Mouse (Mus musculus): ENCODE results near the gene Phb. TPM values are rescaled to one million over a fixed set of nuclear protein-coding genes. Genes with fewer than 3 reads are reported as not detected.

Phb gene
- total and polyA plus RNA-seq, 2 experiments from 2014 or later, result 132 to 207 TPM

DNA sequence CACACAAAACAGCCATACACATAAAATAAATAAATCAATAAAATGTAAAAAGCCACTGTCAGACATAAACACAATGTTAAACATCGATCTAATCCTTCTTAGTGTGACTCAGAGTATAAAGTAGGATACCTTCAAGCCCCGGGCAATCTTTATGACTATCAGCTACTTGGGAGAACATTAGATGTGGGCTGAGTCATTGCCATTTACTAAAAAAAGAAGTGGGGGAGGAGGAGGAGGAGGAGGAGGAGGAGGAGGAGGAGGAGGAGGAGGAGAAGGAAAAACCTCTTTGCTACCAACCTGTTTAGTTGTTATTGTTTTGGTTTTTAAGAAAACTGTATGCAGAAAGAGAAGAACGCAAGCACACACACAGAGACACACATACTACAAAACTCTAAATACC lies 22.8 kb downstream of the Phb start:
- 93% methylated on average over 3 of the region's 3 CpGs for WGBS
- H3K27me3 ChIP-seq (ENCODE audit: insufficient read depth, low read length), result no peaks in the 10 kb centered on the region
- no peak overlapping the region for H3K4me2 ChIP-seq (ENCODE audit: low read depth, low read length, poor library complexity, severe bottlenecking)
- H3K9me3 ChIP-seq (ENCODE audit: low read length), result no peaks in the 10 kb centered on the region
- ATAC-seq (ENCODE audit: low FRiP score) (no peak), DNase-seq (ENCODE audit: low spot score) (no peak)
- no peaks in the 10 kb centered on the region for H3K4me1 ChIP-seq (ENCODE audit: insufficient read depth, low read length)
- H3K36me3 ChIP-seq (ENCODE audit: insufficient read depth, low read length), result no peaks in the 10 kb centered on the region
- H3K27ac ChIP-seq (ENCODE audit: low read depth, low read length), result no peak overlapping the region
- H3K9ac ChIP-seq (replicated peaks; ENCODE audit: low read length, poor library complexity, severe bottlenecking), result no peak overlapping the region
- no peak overlapping the region for H3K4me3 ChIP-seq (ENCODE audit: low read depth, low read length)
- no peak for TF ChIP-seq CTCF (IDR thresholded peaks at IDR 0.05)

DNA sequence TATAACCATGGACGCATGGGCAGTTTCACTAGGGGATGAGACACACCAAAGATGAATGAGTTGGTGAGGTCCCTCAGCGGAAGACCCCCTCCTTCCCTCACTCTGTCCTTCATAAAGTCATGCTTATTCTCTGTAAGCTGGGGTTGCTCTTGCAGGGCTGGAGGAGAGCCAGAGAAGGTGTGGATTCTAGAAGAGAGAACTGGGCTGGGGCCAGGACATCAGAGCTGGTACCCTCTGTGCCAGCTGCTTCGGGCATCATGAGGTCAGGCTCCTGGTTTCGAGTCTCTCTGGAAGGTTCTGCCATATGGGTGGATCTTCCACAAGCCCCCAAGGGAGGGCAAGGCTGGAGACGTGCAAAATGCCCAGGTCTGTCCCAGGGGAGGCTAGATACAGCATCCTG lies 31.8 kb downstream of the Phb start:
- Histone ChIP-seq H3K27ac (ENCODE audit: low read depth, low read length) (no peak overlapping the region), H3K4me3 (ENCODE audit: low read depth, low read length) (no peak overlapping the region), H3K9ac (replicated peaks; ENCODE audit: low read length, poor library complexity, severe bottlenecking) (no peak overlapping the region), H3K4me1 (ENCODE audit: insufficient read depth, low read length) (no peaks in the 10 kb centered on the region), H3K36me3 (ENCODE audit: insufficient read depth, low read length) (no peaks in the 10 kb centered on the region), H3K9me3 (ENCODE audit: low read length) (no peaks in the 10 kb centered on the region), H3K4me2 (ENCODE audit: low read depth, low read length, poor library complexity, severe bottlenecking) (no peak overlapping the region), H3K27me3 (ENCODE audit: insufficient read depth, low read length) (no peaks in the 10 kb centered on the region)
- WGBS, result 79% methylated on average over 5 of the region's 5 CpGs
- no peak for TF ChIP-seq CTCF (IDR thresholded peaks at IDR 0.05)
- no peak for ATAC-seq (ENCODE audit: low FRiP score)
- no peak for DNase-seq (ENCODE audit: low spot score)

DNA sequence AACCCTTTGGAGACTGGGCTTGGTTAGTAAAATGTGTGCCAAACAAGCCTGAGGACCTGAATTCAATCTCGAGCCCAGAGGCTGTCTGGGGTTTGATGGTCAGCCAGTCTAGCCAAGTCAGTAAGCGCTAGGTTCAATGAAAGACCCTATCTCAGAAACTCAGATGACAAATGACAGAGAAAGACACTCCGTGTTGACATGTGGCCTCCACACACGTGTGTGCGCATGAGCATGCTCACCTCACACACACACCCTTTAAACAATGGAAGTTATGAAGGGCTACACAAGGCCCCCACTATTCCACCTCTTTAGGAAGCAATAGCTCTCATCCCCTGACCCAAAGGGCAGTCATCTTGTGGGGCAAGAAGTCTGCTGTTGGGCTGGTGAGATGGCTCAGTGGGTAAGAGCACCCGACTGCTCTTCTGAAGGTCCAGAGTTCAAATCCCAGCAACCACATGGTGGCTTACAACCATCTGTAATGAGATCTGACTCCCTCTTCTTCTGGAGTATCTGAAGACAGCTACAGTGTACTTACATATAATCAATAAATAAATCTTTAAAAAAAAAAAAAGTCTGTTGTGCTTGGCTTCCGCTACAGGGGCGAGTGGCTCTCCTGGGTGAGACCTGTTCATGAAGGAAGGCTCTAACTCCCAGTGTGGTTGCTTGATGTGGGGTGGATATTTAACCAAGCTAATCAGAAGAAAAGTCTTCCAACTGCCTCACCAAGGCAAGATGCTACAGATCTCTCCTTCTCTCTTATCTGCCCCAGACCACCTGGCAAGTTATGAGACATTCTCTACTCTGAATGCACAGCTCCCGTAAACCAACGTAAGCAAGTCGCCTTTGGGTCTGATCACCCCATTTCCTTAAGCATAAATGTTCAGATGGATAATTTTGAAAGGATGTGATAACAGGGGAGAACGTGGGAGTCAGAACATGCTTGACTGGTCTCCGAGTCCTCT lies 34.3 kb downstream of the Phb start:
- Histone ChIP-seq H3K4me1 (ENCODE audit: insufficient read depth, low read length) (no peaks in the 10 kb centered on the region), H3K4me2 (ENCODE audit: low read depth, low read length, poor library complexity, severe bottlenecking) (no peak overlapping the region), H3K4me3 (ENCODE audit: low read depth, low read length) (no peak overlapping the region), H3K9me3 (ENCODE audit: low read length) (no peaks in the 10 kb centered on the region), H3K9ac (replicated peaks; ENCODE audit: low read length, poor library complexity, severe bottlenecking) (no peak overlapping the region), H3K27me3 (ENCODE audit: insufficient read depth, low read length) (no peaks in the 10 kb centered on the region), H3K36me3 (ENCODE audit: insufficient read depth, low read length) (no peaks in the 10 kb centered on the region), H3K27ac (ENCODE audit: low read depth, low read length) (no peak overlapping the region)
- no peak for ATAC-seq (ENCODE audit: low FRiP score)
- WGBS, result 87% methylated on average over 13 of the region's 13 CpGs
- no peak for TF ChIP-seq CTCF (IDR thresholded peaks at IDR 0.05)
- DNase-seq (ENCODE audit: low spot score), result no peak

DNA sequence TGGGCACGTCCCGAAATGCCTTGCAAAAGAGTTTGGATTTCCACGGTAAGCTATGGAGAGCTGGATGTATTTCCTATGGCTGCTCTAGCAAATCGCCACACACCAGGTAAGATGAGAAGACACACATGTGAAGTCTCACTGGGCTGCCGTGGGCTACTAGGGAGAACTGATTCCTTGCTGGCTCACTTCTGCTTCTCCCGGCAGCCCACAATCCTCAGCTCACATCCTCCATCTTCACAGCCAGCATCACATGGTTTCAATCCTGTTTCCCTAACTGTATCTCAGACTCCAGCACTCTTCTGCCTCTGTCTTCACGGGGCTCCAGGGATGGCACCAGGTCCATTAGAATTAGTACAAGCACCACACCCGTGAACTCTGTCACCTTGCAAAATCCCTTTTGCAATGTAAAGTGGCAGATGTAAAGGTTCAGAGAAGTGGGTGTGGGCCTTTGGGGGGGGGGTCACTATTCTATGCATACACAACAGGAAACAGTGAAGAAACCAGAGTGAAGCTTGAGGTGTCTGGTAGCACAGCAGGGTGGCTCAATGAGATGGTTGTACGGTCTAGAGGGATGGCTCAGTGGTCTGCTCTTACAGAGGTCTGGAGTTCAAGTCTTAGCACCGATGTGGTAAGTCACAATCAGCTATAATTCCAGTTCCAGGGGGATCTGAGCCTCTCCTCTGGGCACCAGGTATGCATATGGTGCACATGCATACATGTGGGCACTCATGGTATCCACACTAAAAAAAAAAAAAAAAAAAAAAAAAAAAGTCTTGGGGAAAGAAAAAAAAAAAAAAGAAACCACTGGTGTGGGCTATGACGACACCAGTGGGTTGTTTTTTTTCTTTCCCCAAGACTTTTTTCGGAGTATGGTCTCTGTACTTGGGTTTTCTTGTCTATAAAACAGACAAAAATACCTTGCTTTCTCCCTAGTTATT lies 37.5 kb downstream of the Phb start:
- no peak for TF ChIP-seq CTCF (IDR thresholded peaks at IDR 0.05)
- H3K4me1 ChIP-seq (ENCODE audit: insufficient read depth, low read length), result no peaks in the 10 kb centered on the region
- ATAC-seq (ENCODE audit: low FRiP score) (no peak), DNase-seq (ENCODE audit: low spot score) (no peak)
- no peaks in the 10 kb centered on the region for H3K27me3 ChIP-seq (ENCODE audit: insufficient read depth, low read length)
- H3K9me3 ChIP-seq (ENCODE audit: low read length), result no peaks in the 10 kb centered on the region
- H3K4me2 ChIP-seq (ENCODE audit: low read depth, low read length, poor library complexity, severe bottlenecking), result no peak overlapping the region
- H3K4me3 ChIP-seq (ENCODE audit: low read depth, low read length), result no peak overlapping the region
- 91% methylated on average over 12 of the region's 12 CpGs for WGBS
- no peak overlapping the region for H3K27ac ChIP-seq (ENCODE audit: low read depth, low read length)
- no peak overlapping the region for H3K9ac ChIP-seq (replicated peaks; ENCODE audit: low read length, poor library complexity, severe bottlenecking)
- H3K36me3 ChIP-seq (ENCODE audit: insufficient read depth, low read length), result no peaks in the 10 kb centered on the region

DNA sequence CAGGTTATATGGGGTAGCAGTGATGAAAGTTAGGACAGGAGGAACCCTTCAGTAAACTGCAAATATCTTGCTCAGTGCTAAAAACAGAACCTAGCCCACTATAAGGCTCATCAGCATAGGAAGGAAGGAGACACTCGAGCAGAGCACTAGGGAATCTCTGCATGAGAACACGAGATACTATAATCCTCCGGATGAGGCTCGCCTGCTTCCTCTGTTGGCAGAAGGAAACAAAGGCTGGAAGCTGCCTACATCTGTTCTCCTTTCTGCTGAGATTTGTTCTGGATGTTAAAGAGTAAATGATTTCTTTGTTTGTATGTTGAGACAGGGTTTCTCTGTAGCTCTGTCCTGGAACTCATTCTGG lies 38.2 kb downstream of the Phb start:
- no peak for TF ChIP-seq CTCF (IDR thresholded peaks at IDR 0.05)
- ATAC-seq (ENCODE audit: low FRiP score) (no peak), DNase-seq (ENCODE audit: low spot score) (no peak)
- Histone ChIP-seq H3K9me3 (ENCODE audit: low read length) (no peaks in the 10 kb centered on the region), H3K4me1 (ENCODE audit: insufficient read depth, low read length) (no peaks in the 10 kb centered on the region), H3K27me3 (ENCODE audit: insufficient read depth, low read length) (no peaks in the 10 kb centered on the region), H3K4me2 (ENCODE audit: low read depth, low read length, poor library complexity, severe bottlenecking) (no peak overlapping the region), H3K27ac (ENCODE audit: low read depth, low read length) (no peak overlapping the region), H3K9ac (replicated peaks; ENCODE audit: low read length, poor library complexity, severe bottlenecking) (no peak overlapping the region), H3K4me3 (ENCODE audit: low read depth, low read length) (no peak overlapping the region), H3K36me3 (ENCODE audit: insufficient read depth, low read length) (no peaks in the 10 kb centered on the region)
- WGBS, result 37% methylated on average over 4 of the region's 4 CpGs

Data from midbrain, postnatal 0 days (tissue).